Mouse (Mus musculus) kidney, postnatal 0 days (tissue): ENCODE measurements around the gene Rapgef4. TPM values are rescaled to one million over a fixed set of nuclear protein-coding genes. Genes with fewer than 3 reads are reported as not detected.

ENCODE experiments used
- ATAC-seq: fragments of 200-750 bp; cut with Nextera tagmentation; replicated peaks from 2 replicates; pipeline ENCODE4 v1.8.0; 2017; ENCODE audit warnings: low read depth, moderate number of reproducible peaks, moderate TSS enrichment, moderate library complexity; ENCODE audit not compliant: low FRiP score
- DNase-seq: peaks from one replicate; pipeline ENCODE4 v3.0.0-alpha.2; 2016; ENCODE audit warnings: low spot score
- H3K27ac ChIP-seq: fragments of 300-500 bp; sonication (generic); 2 replicates; pipeline ENCODE4 v1.5.1; 2014; ENCODE audit warnings: mild to moderate bottlenecking
- H3K27me3 ChIP-seq: fragments of 300-500 bp; sonication (generic); 2 replicates; pipeline ENCODE4 v1.6.1; 2014; ENCODE audit warnings: low read length, mixed read lengths; ENCODE audit not compliant: insufficient read depth
- H3K36me3 ChIP-seq: fragments of 300-500 bp; sonication (generic); 2 replicates; pipeline ENCODE4 v1.6.1; 2014; ENCODE audit warnings: low read length, mixed read lengths; ENCODE audit not compliant: insufficient read depth
- H3K4me1 ChIP-seq: fragments of 300-500 bp; sonication (generic); replicated peaks from 2 replicates; pipeline ENCODE4 v1.6.1; 2014; ENCODE audit warnings: antibody characterized with exemption, low read length, mixed read lengths; ENCODE audit not compliant: insufficient read depth
- H3K4me2 ChIP-seq: fragments of 300-500 bp; sonication (generic); 2 replicates; pipeline ENCODE4 v1.6.1; 2014; ENCODE audit warnings: mild to moderate bottlenecking, low read length, moderate library complexity, mixed read lengths
- H3K4me3 ChIP-seq: fragments of 300-500 bp; sonication (generic); replicated peaks from 2 replicates; pipeline ENCODE4 v1.5.1; 2014; ENCODE audit warnings: low read depth, low read length
- H3K9ac ChIP-seq: fragments of 300-500 bp; sonication (generic); 2 replicates; pipeline ENCODE4 v1.6.1; 2014; ENCODE audit warnings: low read depth, low read length
- H3K9me3 ChIP-seq: fragments of 300-500 bp; sonication (generic); replicated peaks from 2 replicates; pipeline ENCODE4 v1.6.1; 2016; ENCODE audit warnings: low read length, inconsistent platforms, mixed read lengths
- CTCF ChIP-seq: IDR thresholded peaks from 2 replicates; pipeline ENCODE4 v1.5.1; 2016; ENCODE audit warnings: antibody characterized with exemption, low read depth, mild to moderate bottlenecking, moderate library complexity
- WGBS: fragments of 180-500 bp; shearing (Covaris S2); extraction: QIAGEN DNeasy Blood & Tissue Kit; methylation state at CpG from one replicate; pipeline ENCODE4 v1.1.7; 2014; 5-methylcytosine and 5-hydroxymethylcytosine counted together
- polyA plus RNA-seq: library from polyadenylated mRNA; unstranded; fragments of >200 nt; fragmentation: Nextera tagmentation; extraction: Ambion mirVana; gene quantifications from 2 replicates; pipeline ENCODE4 v1.2.1, GENCODE M21; 2015

Rapgef4 gene
- polyA plus RNA-seq, 1 experiment from 2014 or later: 4.6 TPM

GRCm38 (mm10) chr2:72123851-72124250, 142.8 kb downstream of the Rapgef4 start:
- no peak for ATAC-seq
- H3K4me3 ChIP-seq: no peak overlapping the region
- H3K27me3 ChIP-seq: no peaks in the 10 kb centered on the region
- no peak overlapping the region for H3K27ac ChIP-seq
- H3K9ac ChIP-seq: no peak overlapping the region
- H3K9me3 ChIP-seq: no peaks in the 10 kb centered on the region
- H3K4me1 ChIP-seq: no peaks in the 10 kb centered on the region
- WGBS: 75% methylated on average over 5 of the region's 5 CpGs
- DNase-seq: no peak
- no peaks in the 10 kb centered on the region for H3K36me3 ChIP-seq
- no peak overlapping the region for H3K4me2 ChIP-seq
- no peak for TF ChIP-seq CTCF

GRCm38 (mm10) chr2:72125786-72126185, 144.7 kb downstream of the Rapgef4 start:
- Histone ChIP-seq H3K27me3 (no peaks in the 10 kb centered on the region), H3K4me3 (no peak overlapping the region), H3K27ac (no peak overlapping the region), H3K36me3 (no peaks in the 10 kb centered on the region), H3K4me2 (no peak overlapping the region), H3K9ac (no peak overlapping the region), H3K9me3 (no peaks in the 10 kb centered on the region), H3K4me1 (no peaks in the 10 kb centered on the region)
- no peak for ATAC-seq
- TF ChIP-seq CTCF: no peak
- WGBS: 67% methylated on average over 3 of the region's 3 CpGs
- no peak for DNase-seq

GRCm38 (mm10) chr2:72126411-72126810, 145.4 kb downstream of the Rapgef4 start:
- Histone ChIP-seq H3K36me3 (no peaks in the 10 kb centered on the region), H3K4me1 (no peaks in the 10 kb centered on the region), H3K4me2 (no peak overlapping the region), H3K9ac (no peak overlapping the region), H3K9me3 (no peaks in the 10 kb centered on the region), H3K27ac (no peak overlapping the region), H3K27me3 (no peaks in the 10 kb centered on the region), H3K4me3 (no peak overlapping the region)
- no peak for TF ChIP-seq CTCF
- ATAC-seq: no peak
- whole genome bisulfite sequencing: 79% methylated on average over 2 of the region's 2 CpGs
- no peak for DNase-seq

GRCm38 (mm10) chr2:72129612-72130311, 148.7 kb downstream of the Rapgef4 start:
- Histone ChIP-seq H3K27ac (no peak overlapping the region), H3K4me1 (no peaks in the 10 kb centered on the region), H3K4me3 (no peak overlapping the region), H3K27me3 (no peaks in the 10 kb centered on the region), H3K36me3 (no peaks in the 10 kb centered on the region), H3K9me3 (no peaks in the 10 kb centered on the region), H3K9ac (no peak overlapping the region), H3K4me2 (no peak overlapping the region)
- no peak for TF ChIP-seq CTCF
- 88% methylated on average over 8 of the region's 8 CpGs for WGBS
- DNase-seq: no peak
- no peak for ATAC-seq

GRCm38 (mm10) chr2:72132222-72132621, 151.2 kb downstream of the Rapgef4 start:
- Histone ChIP-seq H3K4me2 (no peak overlapping the region), H3K27me3 (no peaks in the 10 kb centered on the region), H3K4me3 (no peak overlapping the region), H3K9me3 (no peaks in the 10 kb centered on the region), H3K4me1 (no peaks in the 10 kb centered on the region; the same call in 1 of the 2 replicates), H3K9ac (no peak overlapping the region), H3K27ac (no peak overlapping the region), H3K36me3 (no peaks in the 10 kb centered on the region)
- ATAC-seq (no peak), DNase-seq (no peak)
- WGBS: 75% methylated on average over 3 of the region's 3 CpGs
- no peak for TF ChIP-seq CTCF

GRCm38 (mm10) chr2:72136045-72136444, 155.0 kb downstream of the Rapgef4 start:
- no peaks in the 10 kb centered on the region; the same call in 1 of the 2 replicates for H3K4me1 ChIP-seq
- ATAC-seq (no peak), DNase-seq (peak; percentile 67)
- no peaks in the 10 kb centered on the region for H3K27me3 ChIP-seq
- H3K4me3 ChIP-seq: no peak overlapping the region
- TF ChIP-seq CTCF: no peak
- H3K27ac ChIP-seq: no peak overlapping the region
- 50% methylated on average over 3 of the region's 3 CpGs for WGBS
- H3K9ac ChIP-seq: no peak overlapping the region
- no peaks in the 10 kb centered on the region for H3K36me3 ChIP-seq
- no peak overlapping the region for H3K4me2 ChIP-seq
- H3K9me3 ChIP-seq: no peaks in the 10 kb centered on the region
